Mouse (Mus musculus) cerebellum, postnatal 4 days (tissue): ENCODE data around the gene Agap2.
"Not testable (repeated sequence)": the region's sequence is repeated elsewhere in the genome, so short reads cannot be mapped to it uniquely, and the experiment has no call there.

ENCODE experiments used
- DNase-seq, 2 experiments: peaks; one replicate each; pipeline ENCODE4 v3.0.0; 2022; ENCODE audit warnings: low spot score in 2 of 2, mixed read lengths in 1 of 2

Agap2 gene

GRCm38 (mm10) chr10:127134394-127135035 is 59.4 kb downstream of the Agap2 start:
- not testable (repeated sequence) for DNase-seq

- no peak for DNase-seq
Measured at GRCm38 (mm10) chr10:127135118-127135836, 60.2 kb downstream of the Agap2 start.

- DNase-seq, result no peak
Measured at GRCm38 (mm10) chr10:127136510-127136909, 61.4 kb downstream of the Agap2 start.

GRCm38 (mm10) chr10:127137896-127138295 is 62.8 kb downstream of the Agap2 start:
- no peak for DNase-seq

GRCm38 (mm10) chr10:127138328-127139141 is 63.5 kb downstream of the Agap2 start:
- no peak for DNase-seq

- DNase-seq, result no peak
Measured at GRCm38 (mm10) chr10:127140971-127141370, 65.9 kb downstream of the Agap2 start.

GRCm38 (mm10) chr10:127141500-127141899 is 66.4 kb downstream of the Agap2 start:
- no peak for DNase-seq
